Mouse (Mus musculus): Measurements from ENCODE around the gene Gcm2.

Gene Gcm2

GRCm38 (mm10) chr13:41079859-41080258 is 31.0 kb downstream of the Gcm2 start:
- DNase-seq (ENCODE audit: low spot score in 2 of 2), result no peak

- peak; percentile 39 to 74 for DNase-seq (ENCODE audit: low spot score in 2 of 2)
These were observed 31.4 kb downstream of the Gcm2 start, which contains the start of gene Mak for GRCm38 (mm10) chr13:41079421-41079780. TSS of gene Mak (minus strand) at chr13:41079706.

- no peak for DNase-seq (ENCODE audit: low spot score in 2 of 2)
These were observed 32.0 kb downstream of the Gcm2 start for GRCm38 (mm10) chr13:41078690-41079420.

GRCm38 (mm10) chr13:41077921-41078320 is 32.9 kb downstream of the Gcm2 start:
- no peak for DNase-seq (ENCODE audit: low spot score in 2 of 2)

- no peak for DNase-seq (ENCODE audit: low spot score in 2 of 2)
These were observed 37.0 kb downstream of the Gcm2 start for GRCm38 (mm10) chr13:41073819-41074218.

- DNase-seq (ENCODE audit: low spot score in 2 of 2), result no peak
These were observed 39.2 kb downstream of the Gcm2 start for GRCm38 (mm10) chr13:41071617-41072016.

GRCm38 (mm10) chr13:41067618-41068017 is 43.2 kb downstream of the Gcm2 start:
- no peak for DNase-seq (ENCODE audit: low spot score in 2 of 2)

- DNase-seq (ENCODE audit: low spot score in 2 of 2), result no peak
These were observed 58.9 kb downstream of the Gcm2 start for GRCm38 (mm10) chr13:41051965-41052364.

All from spleen, postnatal 10 days (tissue).